Mouse (Mus musculus): ENCODE measurements around the gene Zfand5. TPM values are rescaled to one million over a fixed set of nuclear protein-coding genes. Genes with fewer than 3 reads are reported as not detected.
"Not testable (repeated sequence)": the region's sequence is repeated elsewhere in the genome, so short reads cannot be mapped to it uniquely, and the experiment has no call there.

The Zfand5 gene
- total RNA-seq (2021): 100 to 1,000 TPM; 171 to 173 TPM
- 61.3 and 69.8 TPM in 2 replicates for polyA plus RNA-seq (2012; rRNA removed)
- long read RNA-seq, full-length matches to known transcripts: 207 of 224 reads
- long read RNA-seq, partial matches to known transcripts: 1 of 224 reads
- long read RNA-seq, other reads (novel, unspliced or antisense): 16 of 224 reads

GRCm38 (mm10) chr19:21271741-21272654, at the start of gene Zfand5:
Zfand5 (plus strand) TSS chr19:21272278.
- peak; percentile 99 for DNase-seq

- DNase-seq: peak; percentile 84
Observed at GRCm38 (mm10) chr19:21227131-21227530, 44.9 kb upstream of the Zfand5 start.

- DNase-seq: no peak
Observed at GRCm38 (mm10) chr19:21227754-21228153, 44.3 kb upstream of the Zfand5 start.

DNA sequence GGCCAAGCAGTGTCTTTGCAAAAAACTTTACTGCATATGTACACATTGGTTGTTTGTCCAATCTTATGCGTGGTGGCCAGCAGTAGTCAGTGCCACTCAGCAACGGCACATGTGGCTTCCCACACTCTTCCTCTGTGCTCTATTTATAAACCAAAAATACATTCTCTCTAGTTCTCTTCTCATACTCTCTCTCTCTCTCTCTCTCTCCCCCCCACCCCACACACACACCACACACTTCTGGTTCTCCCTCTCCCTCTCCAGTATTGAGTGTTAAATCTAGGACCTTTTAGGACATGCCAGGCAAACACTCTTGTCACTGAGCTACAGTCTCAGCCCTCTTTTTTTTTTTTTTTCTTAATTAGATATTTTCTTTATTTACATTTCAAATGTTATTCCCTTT, 23.3 kb upstream of the Zfand5 start:
- not testable (repeated sequence) for DNase-seq

DNA sequence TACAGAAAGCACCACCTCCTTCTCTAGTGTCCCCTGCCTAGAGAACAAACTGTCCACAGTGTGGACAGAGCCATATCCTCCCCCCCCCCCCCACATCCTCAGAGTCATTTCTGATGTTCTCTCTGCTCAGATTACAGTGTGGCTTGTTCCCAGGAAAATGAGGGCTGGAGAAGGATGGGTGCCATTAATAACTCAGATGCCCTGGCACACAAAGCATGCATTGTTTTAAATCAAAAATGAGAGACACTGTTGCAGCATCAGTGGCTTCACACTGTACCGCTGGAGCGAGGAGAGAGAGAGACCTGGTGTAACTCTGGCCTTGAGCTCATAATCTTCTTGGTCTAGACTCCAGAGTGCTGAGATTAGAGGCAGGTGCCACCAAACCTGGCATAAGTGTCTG, 18.2 kb upstream of the Zfand5 start:
- DNase-seq: no peak

DNA sequence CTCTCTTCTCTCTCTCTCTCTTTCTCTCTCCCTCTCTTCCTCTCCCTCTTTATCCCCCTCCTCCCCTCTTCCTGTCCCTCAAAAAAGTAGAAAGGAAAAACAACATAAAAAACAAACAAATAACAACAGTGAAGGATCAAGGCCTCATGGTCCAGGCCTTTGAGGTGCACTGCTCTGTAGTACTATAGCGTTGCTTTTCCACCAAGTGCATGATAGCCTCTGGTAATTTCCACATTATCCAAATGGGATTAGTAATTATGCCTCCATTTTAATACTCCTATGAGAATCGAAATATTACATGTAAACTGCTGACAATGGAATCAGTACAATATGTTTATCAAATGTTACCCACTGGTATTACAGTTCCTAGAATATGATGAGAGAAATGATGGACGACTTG, 16.2 kb upstream of the Zfand5 start:
- no peak for DNase-seq

DNA sequence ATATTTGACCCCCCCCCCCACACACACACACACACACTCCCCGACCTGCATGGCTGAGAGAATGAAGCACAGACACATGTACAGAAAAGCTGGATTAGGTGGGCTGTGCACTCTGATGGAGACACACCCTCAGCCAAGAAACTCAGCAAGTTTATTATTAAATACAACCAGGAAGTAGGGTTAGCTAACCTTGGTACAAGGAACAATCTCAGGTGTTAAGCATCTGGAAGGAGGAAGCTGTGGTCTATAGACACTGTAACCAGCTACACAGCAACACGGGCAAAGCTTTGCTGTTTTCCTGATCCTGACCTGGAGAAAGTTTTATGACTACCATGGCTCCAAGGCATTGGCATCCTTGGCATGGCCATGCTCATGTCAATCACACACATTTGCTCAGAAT, 12.6 kb upstream of the Zfand5 start:
- DNase-seq: no peak

- DNase-seq: no peak
Observed at GRCm38 (mm10) chr19:21260280-21260679, 11.8 kb upstream of the Zfand5 start.

DNA sequence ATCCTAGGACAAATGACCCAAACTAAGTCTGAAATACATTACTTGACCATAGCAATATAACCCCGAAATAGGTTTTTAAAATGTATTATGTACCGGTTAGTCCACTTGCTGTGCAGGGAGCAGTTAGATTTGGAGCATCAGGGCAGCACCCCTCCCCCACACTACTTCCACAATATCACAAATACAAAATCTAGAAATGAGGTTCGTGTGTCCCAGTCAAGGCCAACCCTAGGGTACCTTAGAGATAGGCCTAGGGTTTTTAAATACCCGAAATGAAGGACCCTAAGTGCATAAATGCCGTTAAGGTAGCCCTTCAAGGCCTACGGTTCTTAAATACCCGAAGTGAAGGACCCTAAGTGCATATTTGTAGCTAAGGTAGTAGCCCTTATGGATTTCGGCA, 892 bp upstream of the Zfand5 start:
- DNase-seq: no peak

DNA sequence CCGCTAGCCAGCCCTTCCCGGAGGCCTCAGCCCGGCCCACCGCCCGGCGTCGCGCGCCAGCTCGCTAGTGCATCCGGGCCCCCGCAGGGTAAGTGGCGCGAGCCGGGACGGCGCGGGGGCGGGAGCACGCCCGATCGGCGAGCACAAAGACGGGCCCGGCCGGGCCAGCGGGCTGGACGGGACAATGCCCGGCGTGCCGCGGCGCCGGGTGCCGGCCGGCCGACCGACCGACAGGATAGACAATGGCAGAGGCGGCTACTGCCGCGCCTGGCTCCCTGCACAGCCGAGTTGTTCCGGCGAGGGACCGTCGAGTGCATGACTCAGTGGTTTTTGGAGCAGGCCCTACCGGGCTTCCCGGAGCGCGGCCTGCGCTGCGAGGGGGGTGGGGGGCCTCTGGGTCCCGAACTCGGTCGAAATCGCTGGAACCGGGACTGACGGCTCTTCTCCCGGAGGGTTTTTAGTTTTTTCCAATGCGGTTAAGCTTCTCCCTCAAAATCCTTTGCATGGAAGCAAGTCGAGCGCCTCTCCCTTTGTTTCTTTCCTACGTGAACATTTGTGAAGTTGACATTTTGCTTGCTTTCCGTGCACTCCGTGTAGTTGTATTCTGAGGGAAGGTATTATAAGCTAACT, 692 bp downstream of the Zfand5 start:
- peak; percentile 83 for DNase-seq

DNA sequence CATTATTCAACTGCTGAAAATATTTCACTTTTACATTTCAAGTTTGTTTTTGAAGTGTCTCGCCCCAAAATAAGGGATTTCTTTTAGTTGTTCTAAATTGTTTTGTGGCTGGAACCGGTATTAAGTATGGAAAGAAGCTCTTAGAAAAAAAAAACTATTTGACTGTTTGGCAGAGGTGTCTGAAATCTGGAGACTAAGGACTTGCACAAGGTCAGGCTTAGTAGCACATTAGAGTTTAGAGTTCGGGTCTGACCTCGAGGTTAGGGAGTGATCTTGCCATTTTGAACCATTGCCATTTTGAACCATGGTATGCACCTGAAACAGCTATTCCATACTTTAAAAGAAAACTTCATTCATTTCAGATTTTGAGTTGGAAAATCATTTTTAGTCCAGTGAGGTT, 1.4 kb downstream of the Zfand5 start:
- no peak for DNase-seq

DNA sequence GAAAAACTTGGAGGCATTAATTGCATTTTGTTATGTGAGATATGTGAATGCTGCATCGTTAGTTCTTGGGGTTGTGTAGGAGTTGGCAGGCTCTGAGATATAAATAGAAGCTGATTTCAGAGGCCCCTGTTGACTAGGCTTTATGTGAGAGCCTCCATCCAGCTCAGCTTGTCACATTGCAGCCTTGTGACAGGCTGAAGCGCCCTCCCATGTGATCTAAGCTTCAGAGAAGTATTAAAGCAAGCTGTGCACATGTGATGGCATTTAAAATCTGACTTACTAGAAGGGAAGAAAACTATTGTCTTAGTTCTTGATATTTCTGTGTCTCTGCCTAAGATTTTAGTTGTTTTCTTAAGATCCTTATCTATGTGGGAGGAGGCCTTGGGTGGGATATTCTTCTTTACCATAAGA, 2.1 kb downstream of the Zfand5 start:
- DNase-seq: peak; percentile 77

- DNase-seq: no peak
Observed at GRCm38 (mm10) chr19:21274714-21275113, 2.6 kb downstream of the Zfand5 start.

GRCm38 (mm10) chr19:21276317-21276716, 4.2 kb downstream of the Zfand5 start:
- no peak for DNase-seq

DNA sequence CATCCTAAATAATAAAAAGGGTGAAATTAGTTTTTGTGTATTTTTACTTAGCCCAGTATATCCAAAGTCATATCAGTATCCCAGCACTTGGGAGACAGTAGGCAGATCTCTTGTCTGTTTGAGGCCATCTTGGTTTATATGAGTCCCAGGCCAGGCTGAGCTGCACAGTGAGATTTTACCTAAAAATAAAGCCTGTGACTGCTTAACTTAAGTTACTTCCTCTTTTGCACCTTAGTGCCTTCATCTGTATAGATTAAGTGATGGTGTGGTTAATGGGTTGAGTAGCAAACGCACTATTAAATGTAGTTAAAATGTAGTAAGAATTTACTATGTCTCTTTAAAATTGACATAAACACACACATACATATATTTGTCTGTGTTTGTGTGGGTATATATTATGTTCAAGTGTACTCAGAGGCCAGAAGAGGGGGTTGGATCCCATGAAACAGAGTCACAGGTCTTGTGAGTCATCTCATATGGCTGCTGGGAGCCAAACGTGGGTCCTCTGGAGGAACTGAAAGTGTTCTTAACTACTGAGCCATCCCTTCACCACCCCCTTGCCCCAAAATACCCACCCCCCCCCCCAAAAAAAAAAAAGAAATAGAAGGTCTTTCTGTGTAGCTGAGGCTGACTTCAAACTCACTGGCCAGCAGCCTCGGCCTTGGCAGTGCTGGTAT, 14.5 kb downstream of the Zfand5 start:
- DNase-seq: no peak

DNA sequence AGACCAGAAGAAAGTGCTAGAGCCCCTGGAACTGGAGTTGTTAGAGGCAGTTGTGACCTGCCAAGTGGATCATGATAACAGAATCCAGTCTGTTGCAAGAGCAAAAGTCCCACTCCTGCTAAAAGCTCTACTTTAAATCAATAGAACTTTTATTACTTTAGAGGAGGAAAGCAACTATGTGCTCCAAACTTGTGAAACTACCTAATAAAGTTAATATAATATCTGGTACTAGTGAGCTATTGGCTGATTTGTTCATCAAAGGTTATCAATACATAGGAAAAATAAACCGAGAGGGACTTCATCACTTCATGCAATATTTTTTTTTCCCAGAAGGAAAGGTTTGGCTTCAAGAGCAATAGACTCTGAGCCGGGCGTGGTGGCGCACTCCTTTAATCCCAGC, 25.3 kb downstream of the Zfand5 start:
- DNase-seq: no peak

DNA sequence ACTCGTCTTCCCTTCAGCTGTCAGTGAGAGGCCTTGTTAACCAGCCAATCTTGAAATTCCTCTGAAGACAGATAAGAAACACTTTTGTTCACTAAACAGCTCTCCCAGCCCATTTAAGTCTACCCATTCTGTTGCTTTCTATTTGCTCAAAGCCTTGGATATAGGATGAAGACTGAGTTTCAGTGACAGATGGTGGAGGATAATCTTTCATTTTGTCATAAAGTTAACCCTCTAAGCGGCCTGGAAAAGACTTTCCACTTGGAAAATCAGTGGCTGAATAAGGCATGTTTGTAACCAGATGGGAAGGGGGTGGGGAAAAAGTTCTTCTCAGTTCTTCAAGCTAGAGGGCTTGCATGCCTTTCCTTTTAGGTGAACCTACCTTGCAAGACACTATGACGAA, 29.7 kb downstream of the Zfand5 start:
- no peak for DNase-seq

GRCm38 (mm10) chr19:21307755-21308154, 35.7 kb downstream of the Zfand5 start:
- no peak for DNase-seq

GRCm38 (mm10) chr19:21310364-21310763, 38.3 kb downstream of the Zfand5 start:
- not testable (repeated sequence) for DNase-seq

GRCm38 (mm10) chr19:21315701-21316100, 43.6 kb downstream of the Zfand5 start:
- no peak for DNase-seq

GRCm38 (mm10) chr19:21319618-21320017, 47.5 kb downstream of the Zfand5 start:
- no peak for DNase-seq

DNA sequence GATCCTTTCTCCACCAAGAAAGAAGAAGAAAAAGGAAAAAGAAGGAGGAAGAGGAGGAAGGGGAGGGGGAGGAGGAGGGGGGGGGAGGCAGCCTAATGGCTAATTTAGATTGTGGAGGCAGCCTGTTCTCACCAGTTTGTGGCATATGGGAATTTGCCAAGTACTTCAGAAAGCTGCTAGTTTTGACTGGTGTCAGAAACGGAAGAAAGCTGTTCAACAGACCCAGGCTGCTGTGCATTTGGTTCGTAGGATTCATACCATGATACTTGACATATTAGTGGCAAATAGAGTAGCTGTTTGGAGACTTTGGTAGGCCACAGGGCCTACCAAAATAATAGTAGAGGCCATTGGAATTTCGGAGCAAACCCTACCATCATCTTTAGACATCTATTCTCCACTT, 53.3 kb downstream of the Zfand5 start:
- no peak for DNase-seq

DNA sequence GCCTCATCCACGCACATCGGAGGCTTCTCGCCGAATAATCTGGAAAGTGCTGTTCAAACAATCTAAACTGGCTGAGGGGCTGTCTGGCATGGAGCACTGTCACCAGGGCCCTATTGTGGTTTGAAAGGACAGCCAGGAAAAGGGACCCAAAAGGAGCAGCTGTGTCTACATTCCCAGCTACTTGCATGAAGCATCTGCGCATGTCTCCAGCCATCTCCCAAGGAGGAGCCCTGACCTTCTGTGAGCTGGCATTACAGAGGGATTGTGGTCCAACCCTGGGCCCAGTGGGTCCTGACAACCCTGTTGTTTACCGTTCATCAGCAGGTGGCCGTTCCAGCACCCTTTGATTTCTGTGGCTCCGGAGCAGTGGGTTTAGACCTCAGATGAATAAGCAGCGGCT, 56.9 kb downstream of the Zfand5 start:
- no peak for DNase-seq

All from adrenal gland, adult 2 months (tissue).